Mouse (Mus musculus): ENCODE results near the gene Zcchc12. TPM values are rescaled to one million over a fixed set of nuclear protein-coding genes. Genes with fewer than 3 reads are reported as not detected.
A peak's percentile ranks its signal among the peaks of the same experiment; 100 is the strongest.

Zcchc12 gene
- polyA plus RNA-seq, 1 experiment from 2014 or later, result 29.0 TPM

- Histone ChIP-seq H3K36me3 (ENCODE audit: control insufficient read depth, insufficient read depth, low read length) (no peaks in the 10 kb centered on the region), H3K27ac (ENCODE audit: low read depth, low read length) (no peak overlapping the region)
- WGBS, result 76% methylated on average over 2 of the region's 2 CpGs
Measured at GRCm38 (mm10) chrX:36209554-36209953, 13.8 kb downstream of the Zcchc12 start.

DNA sequence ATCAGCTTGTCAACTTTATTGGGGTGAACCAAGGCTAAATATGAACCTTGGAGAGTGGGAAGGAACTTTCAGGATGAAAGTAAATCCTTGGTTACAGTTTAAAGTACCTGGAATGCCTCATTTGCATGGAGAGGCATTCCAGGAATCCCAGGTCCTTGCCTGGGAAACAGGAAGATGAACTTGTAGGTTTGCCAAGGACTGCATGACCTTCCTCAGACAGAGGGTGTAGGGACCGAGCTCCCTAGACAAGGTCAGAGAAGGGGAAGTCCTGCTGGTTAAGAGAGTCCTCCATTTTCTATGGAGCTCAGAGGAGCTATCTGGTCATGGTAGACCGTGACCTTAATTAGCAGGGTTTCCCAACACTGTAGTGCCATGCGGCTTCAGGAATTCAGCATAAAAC is 15.5 kb downstream of the Zcchc12 start:
- Histone ChIP-seq H3K4me2 (replicated peaks; ENCODE audit: low read depth, low read length) (no peak overlapping the region), H3K36me3 (ENCODE audit: control insufficient read depth, insufficient read depth, low read length) (no peaks in the 10 kb centered on the region), H3K9ac (ENCODE audit: low read depth, low read length) (no peak overlapping the region), H3K4me1 (replicated peaks; ENCODE audit: control insufficient read depth, insufficient read depth, low read length) (no peaks in the 10 kb centered on the region), H3K27me3 (ENCODE audit: control insufficient read depth, insufficient read depth, low read length) (no peaks in the 10 kb centered on the region), H3K9me3 (ENCODE audit: control insufficient read depth, low read length) (no peaks in the 10 kb centered on the region), H3K27ac (ENCODE audit: low read depth, low read length) (no peak overlapping the region), H3K4me3 (ENCODE audit: low read depth, low read length) (no peak overlapping the region)
- ATAC-seq (ENCODE audit: low FRiP score), result no peak
- DNase-seq (ENCODE audit: low spot score), result no peak
- WGBS, result 89% methylated on average over 3 of the region's 3 CpGs

More at GRCm38 (mm10) chrX:36209554-36209953, 13.8 kb downstream of the Zcchc12 start:
- Histone ChIP-seq H3K27me3 (ENCODE audit: control insufficient read depth, insufficient read depth, low read length) (no peaks in the 10 kb centered on the region), H3K4me3 (ENCODE audit: low read depth, low read length) (no peak overlapping the region), H3K9ac (ENCODE audit: low read depth, low read length) (no peak overlapping the region), H3K4me2 (replicated peaks; ENCODE audit: low read depth, low read length) (no peak overlapping the region), H3K9me3 (ENCODE audit: control insufficient read depth, low read length) (no peaks in the 10 kb centered on the region), H3K4me1 (replicated peaks; ENCODE audit: control insufficient read depth, insufficient read depth, low read length) (no peaks in the 10 kb centered on the region)
- DNase-seq (ENCODE audit: low spot score), result no peak
- ATAC-seq (ENCODE audit: low FRiP score), result no peak

DNA sequence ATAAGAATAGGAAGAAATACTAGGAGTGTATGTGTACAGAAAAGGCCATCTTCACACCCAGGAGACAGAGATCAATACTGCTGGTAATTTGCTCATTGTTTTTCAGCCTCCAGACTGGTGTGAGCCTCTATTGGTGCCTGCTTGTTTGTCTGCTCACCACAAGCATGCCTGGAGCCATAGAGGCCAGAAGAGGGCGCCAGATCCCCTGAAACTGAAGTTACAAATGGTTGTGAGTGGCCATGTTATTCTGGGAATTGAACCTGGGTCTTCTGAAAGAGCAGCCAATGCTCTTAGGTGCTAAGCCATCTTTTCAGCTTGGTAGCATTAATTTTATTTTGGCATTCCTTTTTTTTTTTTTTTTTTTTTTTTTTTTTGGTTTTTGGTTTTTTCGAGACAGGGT is 25.7 kb downstream of the Zcchc12 start:
- no peaks in the 10 kb centered on the region for H3K36me3 ChIP-seq (ENCODE audit: control insufficient read depth, insufficient read depth, low read length)
- no peak overlapping the region for H3K4me3 ChIP-seq (ENCODE audit: low read depth, low read length)
- H3K4me2 ChIP-seq (replicated peaks; ENCODE audit: low read depth, low read length), result no peak overlapping the region
- H3K27me3 ChIP-seq (ENCODE audit: control insufficient read depth, insufficient read depth, low read length), result no peaks in the 10 kb centered on the region
- H3K9me3 ChIP-seq (ENCODE audit: control insufficient read depth, low read length), result no peaks in the 10 kb centered on the region
- WGBS, result 54% methylated on average over 2 of the region's 2 CpGs
- no peak overlapping the region for H3K9ac ChIP-seq (ENCODE audit: low read depth, low read length)
- H3K4me1 ChIP-seq (replicated peaks; ENCODE audit: control insufficient read depth, insufficient read depth, low read length), result no peaks in the 10 kb centered on the region
- ATAC-seq (ENCODE audit: low FRiP score) (no peak), DNase-seq (ENCODE audit: low spot score) (no peak)
- no peak overlapping the region for H3K27ac ChIP-seq (ENCODE audit: low read depth, low read length)

DNA sequence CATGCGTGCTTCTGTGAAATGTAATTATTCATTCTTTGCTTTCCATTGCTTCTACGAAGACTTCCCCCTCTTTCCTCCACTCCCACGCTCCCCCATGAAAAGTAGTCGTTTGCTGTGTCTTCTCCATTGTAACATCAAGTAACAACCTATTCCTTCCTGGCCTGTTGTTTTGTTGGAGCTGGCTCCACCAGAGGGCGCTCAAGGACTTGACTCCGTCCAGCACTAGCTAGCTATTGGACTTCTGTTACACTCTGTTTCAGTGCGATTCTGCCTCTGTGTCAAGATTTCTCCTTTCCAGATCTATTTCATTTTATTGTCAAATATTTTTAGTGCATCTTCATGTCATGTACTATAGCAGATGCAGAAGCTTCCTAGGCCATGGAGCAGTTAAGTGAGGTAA is 30.1 kb downstream of the Zcchc12 start:
- 21% methylated on average over 7 of the region's 7 CpGs for WGBS
- Histone ChIP-seq H3K4me1 (replicated peaks; ENCODE audit: control insufficient read depth, insufficient read depth, low read length) (no peaks in the 10 kb centered on the region), H3K9ac (ENCODE audit: low read depth, low read length) (no peak overlapping the region), H3K4me2 (replicated peaks; ENCODE audit: low read depth, low read length) (no peak overlapping the region), H3K27ac (ENCODE audit: low read depth, low read length) (no peak overlapping the region), H3K4me3 (ENCODE audit: low read depth, low read length) (no peak overlapping the region), H3K9me3 (ENCODE audit: control insufficient read depth, low read length) (no peaks in the 10 kb centered on the region), H3K36me3 (ENCODE audit: control insufficient read depth, insufficient read depth, low read length) (no peaks in the 10 kb centered on the region), H3K27me3 (ENCODE audit: control insufficient read depth, insufficient read depth, low read length) (no peaks in the 10 kb centered on the region)
- DNase-seq (ENCODE audit: low spot score) (peak; percentile 73), ATAC-seq (ENCODE audit: low FRiP score) (no peak)

DNA sequence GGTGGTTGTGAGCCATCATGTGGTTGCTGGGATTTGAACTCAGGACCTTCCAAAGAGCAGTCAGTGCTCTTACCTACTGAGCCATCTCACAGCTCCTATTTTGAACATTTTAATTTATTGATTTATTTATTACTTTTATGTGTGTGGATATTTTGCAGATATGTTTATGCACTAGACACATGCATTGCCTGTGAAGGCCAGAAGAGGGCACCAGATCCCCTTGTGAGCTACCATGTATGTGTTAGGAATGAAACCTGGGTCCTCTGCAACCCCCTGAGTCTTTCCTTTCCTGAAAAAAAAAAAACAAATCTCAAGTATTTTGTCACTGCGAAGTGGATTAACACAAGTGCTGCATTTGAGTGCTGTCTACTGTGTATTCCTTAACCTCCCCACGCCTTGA is 30.9 kb downstream of the Zcchc12 start:
- H3K4me2 ChIP-seq (replicated peaks; ENCODE audit: low read depth, low read length), result no peak overlapping the region
- WGBS, result 44% methylated on average over 2 of the region's 2 CpGs
- ATAC-seq (ENCODE audit: low FRiP score), result no peak

GRCm38 (mm10) chrX:36228861-36229260 is 33.2 kb downstream of the Zcchc12 start:
- no peak overlapping the region for H3K4me2 ChIP-seq (replicated peaks; ENCODE audit: low read depth, low read length)
- no peaks in the 10 kb centered on the region for H3K9me3 ChIP-seq (ENCODE audit: control insufficient read depth, low read length)
- no peak overlapping the region for H3K27ac ChIP-seq (ENCODE audit: low read depth, low read length)
- DNase-seq (ENCODE audit: low spot score) (no peak), ATAC-seq (ENCODE audit: low FRiP score) (no peak)
- no peaks in the 10 kb centered on the region for H3K4me1 ChIP-seq (replicated peaks; ENCODE audit: control insufficient read depth, insufficient read depth, low read length)
- 50% methylated on average over 7 of the region's 7 CpGs for WGBS
- no peaks in the 10 kb centered on the region for H3K36me3 ChIP-seq (ENCODE audit: control insufficient read depth, insufficient read depth, low read length)
- H3K4me3 ChIP-seq (ENCODE audit: low read depth, low read length), result no peak overlapping the region
- H3K9ac ChIP-seq (ENCODE audit: low read depth, low read length), result no peak overlapping the region
- H3K27me3 ChIP-seq (ENCODE audit: control insufficient read depth, insufficient read depth, low read length), result no peaks in the 10 kb centered on the region

More for the DNA sequence above, 30.9 kb downstream of the Zcchc12 start:
- Histone ChIP-seq H3K27ac (ENCODE audit: low read depth, low read length) (no peak overlapping the region), H3K4me3 (ENCODE audit: low read depth, low read length) (no peak overlapping the region), H3K36me3 (ENCODE audit: control insufficient read depth, insufficient read depth, low read length) (no peaks in the 10 kb centered on the region), H3K9ac (ENCODE audit: low read depth, low read length) (no peak overlapping the region), H3K9me3 (ENCODE audit: control insufficient read depth, low read length) (no peaks in the 10 kb centered on the region), H3K27me3 (ENCODE audit: control insufficient read depth, insufficient read depth, low read length) (no peaks in the 10 kb centered on the region), H3K4me1 (replicated peaks; ENCODE audit: control insufficient read depth, insufficient read depth, low read length) (no peaks in the 10 kb centered on the region)
- DNase-seq (ENCODE audit: low spot score), result peak; percentile 61

GRCm38 (mm10) chrX:36229273-36229672 is 33.6 kb downstream of the Zcchc12 start:
- H3K4me2 ChIP-seq (replicated peaks; ENCODE audit: low read depth, low read length), result no peak overlapping the region
- no peaks in the 10 kb centered on the region for H3K27me3 ChIP-seq (ENCODE audit: control insufficient read depth, insufficient read depth, low read length)
- DNase-seq (ENCODE audit: low spot score) (no peak), ATAC-seq (ENCODE audit: low FRiP score) (no peak)
- no peaks in the 10 kb centered on the region for H3K4me1 ChIP-seq (replicated peaks; ENCODE audit: control insufficient read depth, insufficient read depth, low read length)
- no peak overlapping the region for H3K27ac ChIP-seq (ENCODE audit: low read depth, low read length)
- 71% methylated on average over 2 of the region's 2 CpGs for WGBS
- no peak overlapping the region for H3K4me3 ChIP-seq (ENCODE audit: low read depth, low read length)
- H3K36me3 ChIP-seq (ENCODE audit: control insufficient read depth, insufficient read depth, low read length), result no peaks in the 10 kb centered on the region
- no peaks in the 10 kb centered on the region for H3K9me3 ChIP-seq (ENCODE audit: control insufficient read depth, low read length)
- no peak overlapping the region for H3K9ac ChIP-seq (ENCODE audit: low read depth, low read length)

- ATAC-seq (ENCODE audit: low FRiP score) (no peak), DNase-seq (ENCODE audit: low spot score) (no peak)
- 77% methylated on average over 6 of the region's 6 CpGs for WGBS
- Histone ChIP-seq H3K9me3 (ENCODE audit: control insufficient read depth, low read length) (no peaks in the 10 kb centered on the region), H3K36me3 (ENCODE audit: control insufficient read depth, insufficient read depth, low read length) (no peaks in the 10 kb centered on the region), H3K4me3 (ENCODE audit: low read depth, low read length) (no peak overlapping the region), H3K9ac (ENCODE audit: low read depth, low read length) (no peak overlapping the region), H3K27ac (ENCODE audit: low read depth, low read length) (no peak overlapping the region), H3K4me1 (replicated peaks; ENCODE audit: control insufficient read depth, insufficient read depth, low read length) (no peaks in the 10 kb centered on the region), H3K27me3 (ENCODE audit: control insufficient read depth, insufficient read depth, low read length) (no peaks in the 10 kb centered on the region), H3K4me2 (replicated peaks; ENCODE audit: low read depth, low read length) (no peak overlapping the region)
Measured at GRCm38 (mm10) chrX:36235652-36236051, 39.9 kb downstream of the Zcchc12 start.

All from hindbrain, embryonic 11.5 days (tissue).